Mouse (Mus musculus): ENCODE results near the gene Ubxn7.

Gene Ubxn7

DNA sequence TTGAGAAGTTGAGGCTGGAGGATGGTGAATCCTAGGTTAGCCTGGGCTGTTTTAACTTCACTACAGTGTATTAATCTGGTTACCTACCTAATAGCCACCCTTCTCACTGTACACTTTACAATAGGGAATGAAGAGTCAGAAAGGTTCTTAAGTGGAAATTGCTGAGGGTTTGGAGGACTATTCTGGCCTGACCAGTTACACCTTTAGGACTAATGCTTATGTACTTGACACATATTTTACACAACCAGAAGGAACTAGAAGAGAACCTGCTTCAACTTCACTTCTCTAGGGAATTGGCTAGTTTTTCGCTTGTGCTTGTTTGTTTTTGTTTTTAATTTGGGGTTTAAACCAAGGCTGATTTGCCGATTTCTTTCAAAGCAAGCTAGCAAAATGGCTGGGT lies 101.1 kb downstream of the Ubxn7 start:
- DNase-seq (ENCODE audit: low read depth, low spot score), result no peak

DNA sequence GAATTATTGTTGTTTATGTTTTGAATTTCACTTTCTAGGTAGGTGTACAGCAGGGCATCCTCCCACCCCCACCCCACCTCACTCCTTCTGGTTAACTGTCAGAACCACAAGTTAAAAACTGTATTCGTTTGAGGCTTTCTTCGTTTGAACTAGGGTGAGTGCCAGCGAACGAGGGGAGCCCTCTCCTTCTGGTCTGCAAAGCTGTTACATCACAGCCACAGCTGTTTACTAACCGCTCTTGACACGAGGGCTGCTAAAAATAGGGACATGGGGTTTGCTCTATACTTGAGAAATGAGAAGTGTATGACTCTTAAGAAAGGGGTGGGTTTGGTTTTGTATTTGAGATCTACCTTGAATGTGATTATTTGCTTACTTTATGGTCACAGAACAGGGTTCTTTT lies 102.0 kb downstream of the Ubxn7 start:
- no peak for DNase-seq (ENCODE audit: low read depth, low spot score)

DNA sequence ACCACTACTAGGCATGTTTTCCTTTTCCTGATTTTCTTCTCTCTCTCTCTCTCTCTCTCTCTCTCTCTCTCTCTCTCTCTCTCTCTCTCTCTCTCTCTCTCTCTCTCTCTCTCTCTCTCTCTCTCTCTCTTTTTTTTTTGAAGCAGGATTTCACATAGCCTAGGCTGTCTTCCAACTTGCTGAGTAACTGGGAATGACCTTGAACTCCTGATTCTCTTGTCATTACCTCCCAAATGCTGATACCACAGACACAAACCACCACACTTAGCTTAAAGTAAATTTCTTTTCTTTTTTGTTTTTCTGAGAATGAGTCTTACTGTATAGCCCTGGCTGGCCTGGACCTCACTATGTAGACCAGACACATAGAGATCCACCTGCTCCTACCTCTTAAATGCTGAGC lies 102.6 kb downstream of the Ubxn7 start:
- no peak for DNase-seq (ENCODE audit: low read depth, low spot score)

DNA sequence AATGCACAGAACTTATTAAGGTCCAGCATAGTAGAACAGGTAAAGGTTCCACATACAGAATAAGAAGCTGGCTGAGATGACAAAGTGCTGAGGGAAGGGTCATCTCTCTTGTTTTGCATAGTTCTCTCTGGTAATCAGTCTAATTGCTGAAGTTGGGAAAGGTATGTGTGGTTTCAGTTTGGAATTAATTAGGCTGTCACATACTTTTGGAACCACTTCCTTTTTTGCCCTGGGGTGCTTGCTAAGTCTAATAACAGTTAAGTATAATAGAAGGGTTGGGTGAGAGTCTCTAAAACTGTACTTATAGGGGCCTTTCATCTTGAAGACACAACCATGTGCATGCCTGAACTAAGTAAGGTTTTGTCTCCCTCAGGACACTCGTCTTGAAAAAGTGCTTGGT lies 104.6 kb downstream of the Ubxn7 start:
- no peak for DNase-seq (ENCODE audit: low read depth, low spot score)

DNA sequence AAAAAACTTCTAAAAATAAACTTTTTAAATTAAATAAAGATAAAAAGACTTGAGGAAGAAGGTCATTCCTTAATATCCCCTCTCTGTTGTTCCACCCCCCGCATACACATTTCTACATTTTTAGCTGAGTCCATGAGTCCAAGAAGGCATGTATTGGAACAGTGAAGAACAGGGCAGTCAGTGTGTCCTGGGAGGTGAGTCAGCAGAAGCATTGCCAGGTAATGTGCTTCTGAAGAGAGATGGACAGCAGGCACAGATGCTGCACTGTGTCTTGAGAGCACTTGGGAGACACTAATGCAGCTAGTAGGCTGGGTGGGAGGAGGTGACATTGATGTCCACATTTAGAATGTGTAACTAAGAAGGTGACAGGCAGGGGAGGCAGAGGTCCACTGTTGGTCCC lies 105.2 kb downstream of the Ubxn7 start:
- no peak for DNase-seq (ENCODE audit: low read depth, low spot score)

DNA sequence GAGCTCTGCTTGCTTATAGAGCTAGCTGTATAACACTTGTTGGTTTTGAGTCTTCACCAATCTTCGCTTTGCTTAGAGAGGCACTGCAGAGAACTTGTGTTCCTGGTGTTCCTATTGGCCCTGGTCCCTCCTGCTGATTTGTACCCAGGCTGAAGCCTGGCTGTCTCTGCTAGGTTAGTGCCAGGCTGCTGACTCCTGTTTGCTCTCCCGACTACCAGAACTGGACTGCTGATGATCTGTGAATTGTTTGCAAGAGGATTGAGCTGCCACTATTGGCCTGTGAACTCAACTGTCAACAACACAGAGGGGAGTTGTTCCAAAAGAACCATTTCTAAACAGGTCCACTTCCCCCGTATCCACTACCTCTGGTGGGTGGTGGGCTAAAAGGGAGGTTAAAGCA lies 109.4 kb downstream of the Ubxn7 start:
- DNase-seq (ENCODE audit: low read depth, low spot score), result no peak

All from c-Kit-negative CD71-positive TER-119-positive erythroid progenitor cells, embryonic 14.5 days (primary cell).